In genomic region chr7:49847939-49848338, GRCm38 (mm10) we compare ENCODE assay signal across 27 mouse cellular contexts.
DNase-seq lines count a peak whose midpoint lies in the region; ATAC-seq and TF ChIP-seq lines count a peak whose summit lies in the region.
"Had no signal": no experiment of that assay in that cellular context is flagged by ENCODE, and none has a peak within 500 bp of the region (broad histone marks: within the 10 kb centered on the region; RNA-seq: fewer than 3 reads in every experiment).

No protein-coding gene starts in this region.

- peak overlapping the region; percentile 20; the same call in 1 of the 2 replicates for H3K27ac ChIP-seq in hindbrain, embryonic 14.5 days
- no peak overlapping the region for H3K27ac ChIP-seq in hindbrain, embryonic 16.5 days (ENCODE audit: low read depth, low read length)
- no peak overlapping the region for H3K27ac ChIP-seq in kidney, postnatal 0 days
- no peak overlapping the region for H3K27ac ChIP-seq in kidney, embryonic 15.5 days
- H3K27ac ChIP-seq: embryonic facial prominence, embryonic 13.5 days; embryonic facial prominence, embryonic 15.5 days; forebrain, embryonic 10.5 days; forebrain, embryonic 12.5 days had no signal

- no peak overlapping the region for H3K9ac ChIP-seq in hindbrain, embryonic 14.5 days
- no peak overlapping the region for H3K9ac ChIP-seq in hindbrain, embryonic 16.5 days (ENCODE audit: low read depth, low read length)
- no peak overlapping the region for H3K9ac ChIP-seq in kidney, postnatal 0 days (ENCODE audit: low read depth, low read length)
- H3K9ac ChIP-seq in kidney, embryonic 15.5 days, result no peak overlapping the region
- H3K9ac ChIP-seq: embryonic facial prominence, embryonic 13.5 days; embryonic facial prominence, embryonic 15.5 days; forebrain, embryonic 12.5 days had no signal

- H3K4me3 ChIP-seq in hindbrain, embryonic 14.5 days (replicated peaks; ENCODE audit: low read length), result no peak overlapping the region
- H3K4me3 ChIP-seq in hindbrain, embryonic 16.5 days (ENCODE audit: low read length), result no peak overlapping the region
- H3K4me3 ChIP-seq in kidney, postnatal 0 days (replicated peaks; ENCODE audit: low read depth, low read length), result no peak overlapping the region
- no peak overlapping the region for H3K4me3 ChIP-seq in kidney, embryonic 15.5 days (replicated peaks)
- H3K4me3 ChIP-seq in myocyte, result no peak overlapping the region
- H3K4me3 ChIP-seq: embryonic facial prominence, embryonic 13.5 days; embryonic facial prominence, embryonic 15.5 days; erythroblast, embryonic 14.5 days; forebrain, embryonic 10.5 days; forebrain, embryonic 12.5 days had no signal

- TF ChIP-seq CTCF in kidney, postnatal 0 days (IDR thresholded peaks at IDR 0.05; ENCODE audit: low read depth), result no peak

- H3K4me1 ChIP-seq in hindbrain, embryonic 14.5 days (replicated peaks; ENCODE audit: control insufficient read depth, insufficient read depth, low read length), result peaks cover 12% of the 10 kb centered on the region
- peaks cover 4% of the 10 kb centered on the region; the same call in 1 of the 2 replicates for H3K4me1 ChIP-seq in hindbrain, embryonic 16.5 days (ENCODE audit: control insufficient read depth, insufficient read depth, low read depth, low read length)
- no peaks in the 10 kb centered on the region for H3K4me1 ChIP-seq in kidney, postnatal 0 days (replicated peaks; ENCODE audit: insufficient read depth, low read length)
- peaks cover 14% of the 10 kb centered on the region for H3K4me1 ChIP-seq in kidney, embryonic 15.5 days

- 66% methylated on average over 2 of the region's 2 CpGs for WGBS in hindbrain, embryonic 14.5 days
- WGBS in hindbrain, embryonic 16.5 days, result 76% methylated on average over 2 of the region's 2 CpGs
- WGBS in kidney, postnatal 0 days, result 58% methylated on average over 2 of the region's 2 CpGs
- WGBS in kidney, embryonic 15.5 days, result 36% methylated on average over 2 of the region's 2 CpGs

- H3K79me2 ChIP-seq in myocyte (ENCODE audit: control insufficient read depth, insufficient read depth), result no peaks in the 10 kb centered on the region

- ATAC-seq in hindbrain, embryonic 14.5 days (ENCODE audit: low FRiP score), result no peak
- no peak for ATAC-seq in hindbrain, embryonic 16.5 days
- 0 out of 2 replicates have a peak, but pooled peaks have one; percentile 43 for ATAC-seq in kidney, postnatal 0 days (replicated peaks; ENCODE audit: low FRiP score, low read depth)
- ATAC-seq in kidney, embryonic 15.5 days (replicated peaks; ENCODE audit: low FRiP score), result no peak; the same call in 1 of the 2 replicates
- ATAC-seq: activated CD4-positive, CD25-positive, alpha-beta regulatory T cell, adult 4 months; CD4-positive, CD25-positive, alpha-beta regulatory T cell, adult 4 months; forebrain, embryonic 14.5 days; forebrain, embryonic 16.5 days; Patski had no signal

- DNase-seq in adrenal gland, postnatal 14 days, result peak; percentile 9
- DNase-seq in adrenal gland, adult 8-10 months, result no peak
- no peak for DNase-seq in hindbrain, embryonic 14.5 days (ENCODE audit: low spot score)
- peak; percentile 8 for DNase-seq in kidney, postnatal 0 days (ENCODE audit: low spot score)
- DNase-seq in cerebellum, postnatal 25 days, result no peak
- DNase-seq: adrenal gland, postnatal 10 days; cerebellum, adult 11-12 months; cerebellum, adult 2 months; cerebellum, adult 9-10 months; cerebellum, postnatal 10 days; cerebellum, postnatal 36 days; embryo, embryonic 11 days had no signal

- TF ChIP-seq POLR2A in myocyte (IDR thresholded peaks at IDR 0.05; ENCODE audit: insufficient read length, low read depth), result no peak

- H3K27me3 ChIP-seq in hindbrain, embryonic 14.5 days (ENCODE audit: control insufficient read depth, insufficient read depth, low read length), result no peaks in the 10 kb centered on the region
- no peaks in the 10 kb centered on the region for H3K27me3 ChIP-seq in hindbrain, embryonic 16.5 days (replicated peaks; ENCODE audit: control insufficient read depth, insufficient read depth, low read length)
- no peaks in the 10 kb centered on the region for H3K27me3 ChIP-seq in kidney, postnatal 0 days (ENCODE audit: insufficient read depth, low read length)
- no peaks in the 10 kb centered on the region for H3K27me3 ChIP-seq in kidney, embryonic 15.5 days
- no peaks in the 10 kb centered on the region for H3K27me3 ChIP-seq in myocyte (ENCODE audit: control insufficient read depth, insufficient read depth, insufficient read length)
- H3K27me3 ChIP-seq: CH12.LX; embryonic facial prominence, embryonic 13.5 days; embryonic facial prominence, embryonic 15.5 days; Patski had no signal

- no peak overlapping the region for H3ac ChIP-seq in myocyte (ENCODE audit: control insufficient read depth, insufficient read length)

- H3K9me3 ChIP-seq in hindbrain, embryonic 14.5 days (ENCODE audit: control insufficient read depth, low read length), result no peaks in the 10 kb centered on the region
- H3K9me3 ChIP-seq in hindbrain, embryonic 16.5 days (ENCODE audit: control insufficient read depth, low read length), result no peaks in the 10 kb centered on the region
- no peaks in the 10 kb centered on the region for H3K9me3 ChIP-seq in kidney, postnatal 0 days (replicated peaks; ENCODE audit: low read length)
- no peaks in the 10 kb centered on the region for H3K9me3 ChIP-seq in kidney, embryonic 15.5 days (replicated peaks)
- H3K9me3 ChIP-seq: embryonic facial prominence, embryonic 13.5 days; embryonic facial prominence, embryonic 15.5 days; forebrain, embryonic 10.5 days; forebrain, embryonic 12.5 days; G1E had no signal

- H3K36me3 ChIP-seq in hindbrain, embryonic 14.5 days (replicated peaks; ENCODE audit: control insufficient read depth, insufficient read depth), result peaks cover 10% of the 10 kb centered on the region
- no peaks in the 10 kb centered on the region for H3K36me3 ChIP-seq in hindbrain, embryonic 16.5 days (ENCODE audit: control insufficient read depth, insufficient read depth, low read length)
- H3K36me3 ChIP-seq in kidney, postnatal 0 days (ENCODE audit: insufficient read depth, low read length), result no peaks in the 10 kb centered on the region
- peaks cover 26% of the 10 kb centered on the region for H3K36me3 ChIP-seq in kidney, embryonic 15.5 days
- peaks cover 17% of the 10 kb centered on the region for H3K36me3 ChIP-seq in myocyte (ENCODE audit: control insufficient read depth, insufficient read depth)
- H3K36me3 ChIP-seq: forebrain, embryonic 12.5 days had no signal

- no peak overlapping the region for H3K4me2 ChIP-seq in hindbrain, embryonic 14.5 days (replicated peaks)
- no peak overlapping the region for H3K4me2 ChIP-seq in hindbrain, embryonic 16.5 days (ENCODE audit: low read length)
- H3K4me2 ChIP-seq in kidney, postnatal 0 days (ENCODE audit: low read length), result no peak overlapping the region
- no peak overlapping the region for H3K4me2 ChIP-seq in kidney, embryonic 15.5 days
- H3K4me2 ChIP-seq in myocyte (ENCODE audit: low read depth), result peak overlapping the region; percentile 38
- H3K4me2 ChIP-seq: embryonic facial prominence, embryonic 13.5 days; embryonic facial prominence, embryonic 15.5 days; forebrain, embryonic 12.5 days had no signal

TF ChIP-seq in myocyte, 11 proteins besides CTCF, POLR2A, EP300 and RAD21:
- TF ChIP-seq POLR2AphosphoS2 (IDR thresholded peaks at IDR 0.05; ENCODE audit: insufficient read length, low read depth), result no peak
- no peak for TF ChIP-seq MAX (IDR thresholded peaks at IDR 0.05; ENCODE audit: low read depth)
- TF ChIP-seq USF1 (IDR thresholded peaks at IDR 0.05; ENCODE audit: low read depth), result no peak
- TF ChIP-seq CEBPB (IDR thresholded peaks at IDR 0.05; ENCODE audit: insufficient read depth, poor library complexity, severe bottlenecking), result no peak
- no peak for TF ChIP-seq E2F4 (IDR thresholded peaks at IDR 0.05; ENCODE audit: insufficient read depth)
- peak; percentile 30 to 77 (median 37) for TF ChIP-seq MYOG (IDR thresholded peaks at IDR 0.05; ENCODE audit: control insufficient read depth in 1 of 3, insufficient read depth in 1 of 3, insufficient read length in 2 of 3, low read depth in 2 of 3)
- no peak for TF ChIP-seq REST (IDR thresholded peaks at IDR 0.05; ENCODE audit: insufficient read depth, insufficient read length)
- no peak for TF ChIP-seq SRF (IDR thresholded peaks at IDR 0.05; ENCODE audit: control insufficient read depth, insufficient read length, low read depth)
- TF ChIP-seq TCF12 (IDR thresholded peaks at IDR 0.05; ENCODE audit: insufficient read depth, poor library complexity, severe bottlenecking), result peak; percentile 7
- peak in 2 of 3 experiments; percentile 61 for TF ChIP-seq MYOD1 (IDR thresholded peaks at IDR 0.05; ENCODE audit: control insufficient read depth in 1 of 3, insufficient read length in 2 of 3, low read depth in 2 of 3)
TF ChIP-seq in myocyte: peak in this region for 3.

Comparison
In these comparisons a context has a peak if more than half of its experiments do, and no peak if none do; other contexts are left out.
1. DNase-seq: peak in adrenal gland, postnatal 14 days (single experiment) and kidney, postnatal 0 days (single experiment); none in adrenal gland, adult 8-10 months (single experiment), hindbrain, embryonic 14.5 days (single experiment) and cerebellum, postnatal 25 days (0 of 2).